Mouse (Mus musculus) cortical plate, adult 2 months (tissue): Measurements from ENCODE around the gene Slit1.

Experiments used
- CTCF ChIP-seq: fragments of 200-500 bp; IDR thresholded peaks from 2 replicates; pipeline ENCODE4 v1.5.1; 2011; ENCODE audit warnings: mild to moderate bottlenecking, control low read depth, low read length; ENCODE audit not compliant: insufficient read depth; ENCODE audit errors: extremely low read depth
- POLR2A ChIP-seq: fragments of 200-500 bp; IDR thresholded peaks from 2 replicates; pipeline ENCODE4 v1.6.1; 2011; ENCODE audit warnings: mild to moderate bottlenecking, low read length, control low read depth; ENCODE audit not compliant: insufficient read depth; ENCODE audit errors: extremely low read depth

GRCm38 (mm10) chr19:41751906-41752305, 8.4 kb upstream of the Slit1 start:
- TF ChIP-seq CTCF (peak; percentile 38), POLR2A (no peak)
